Mouse (Mus musculus): ENCODE measurements around the gene Rpl37a. TPM values are rescaled to one million over a fixed set of nuclear protein-coding genes. Genes with fewer than 3 reads are reported as not detected.

The Rpl37a gene
- polyA plus RNA-seq, 1 experiment, result 3,206 TPM

- no peak overlapping the region for H3K4me3 ChIP-seq (ENCODE audit: insufficient read depth, poor library complexity, severe bottlenecking)
- H3K36me3 ChIP-seq (ENCODE audit: control insufficient read depth, insufficient read depth), result peaks cover under 1% of the 10 kb centered on the region
- no peaks in the 10 kb centered on the region for H3K79me3 ChIP-seq (ENCODE audit: low read depth)
- no peaks in the 10 kb centered on the region for H3K27me3 ChIP-seq (ENCODE audit: control insufficient read depth, insufficient read depth, insufficient read length)
- no peaks in the 10 kb centered on the region for H3K79me2 ChIP-seq (ENCODE audit: control insufficient read depth, insufficient read depth)
- no peak overlapping the region for H3ac ChIP-seq (ENCODE audit: control insufficient read depth, insufficient read length, low read depth)
- peak; percentile 27 for TF ChIP-seq FOSL1 (IDR thresholded peaks at IDR 0.05; ENCODE audit: insufficient read depth, low read length, poor library complexity, severe bottlenecking)
- TF ChIP-seq MYOG (IDR thresholded peaks at IDR 0.05; ENCODE audit: control insufficient read depth, extremely low read depth, insufficient read length), result no peak
- no peak for TF ChIP-seq CEBPB (IDR thresholded peaks at IDR 0.05; ENCODE audit: low read depth)
- TF ChIP-seq CTCF (IDR thresholded peaks at IDR 0.05; ENCODE audit: control insufficient read depth, insufficient read depth, insufficient read length), result no peak
- peak; percentile 65 for TF ChIP-seq MAX (IDR thresholded peaks at IDR 0.05)
- peak; percentile 86 for TF ChIP-seq MYOD1 (IDR thresholded peaks at IDR 0.05; ENCODE audit: control insufficient read depth, insufficient read length, low read depth)
- TF ChIP-seq USF1 (IDR thresholded peaks at IDR 0.05; ENCODE audit: low read depth), result peak; percentile 66
Observed at GRCm38 (mm10) chr1:72724354-72724753, 13.3 kb downstream of the Rpl37a start.

DNA sequence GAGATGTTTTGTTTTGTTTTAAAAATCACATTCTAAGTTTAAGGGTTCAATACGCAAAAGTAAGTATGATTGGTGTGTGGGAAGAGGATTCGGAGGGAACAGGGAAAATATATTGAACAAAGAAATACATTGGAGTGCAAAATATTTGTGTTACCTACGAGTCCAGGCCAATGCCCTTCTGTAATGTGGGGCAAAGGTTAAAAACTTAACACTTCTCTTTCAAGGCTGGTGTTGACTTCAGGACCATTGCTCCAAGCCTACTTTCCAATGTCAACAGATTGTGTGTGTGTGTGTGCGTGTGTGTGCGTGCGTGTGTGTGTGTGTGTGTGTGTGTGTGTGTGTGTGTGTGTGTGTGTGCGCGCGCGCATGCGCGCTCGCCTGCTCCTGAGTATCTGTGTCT, 14.9 kb downstream of the Rpl37a start:
- Histone ChIP-seq H3K4me3 (ENCODE audit: insufficient read depth, poor library complexity, severe bottlenecking) (no peak overlapping the region), H3K79me3 (ENCODE audit: low read depth) (no peaks in the 10 kb centered on the region), H3ac (ENCODE audit: control insufficient read depth, insufficient read length, low read depth) (no peak overlapping the region), H3K79me2 (ENCODE audit: control insufficient read depth, insufficient read depth) (no peaks in the 10 kb centered on the region), H3K27me3 (ENCODE audit: control insufficient read depth, insufficient read depth, insufficient read length) (no peaks in the 10 kb centered on the region), H3K36me3 (ENCODE audit: control insufficient read depth, insufficient read depth) (no peaks in the 10 kb centered on the region)
- no peak for TF ChIP-seq CEBPB (IDR thresholded peaks at IDR 0.05; ENCODE audit: low read depth)
- no peak for TF ChIP-seq CTCF (IDR thresholded peaks at IDR 0.05; ENCODE audit: control insufficient read depth, insufficient read depth, insufficient read length)
- no peak for TF ChIP-seq USF1 (IDR thresholded peaks at IDR 0.05; ENCODE audit: low read depth)
- no peak for TF ChIP-seq MYOD1 (IDR thresholded peaks at IDR 0.05; ENCODE audit: control insufficient read depth, insufficient read length, low read depth)

- no peak overlapping the region for H3ac ChIP-seq (ENCODE audit: control insufficient read depth, insufficient read length, low read depth)
- TF ChIP-seq MYOD1 (IDR thresholded peaks at IDR 0.05; ENCODE audit: control insufficient read depth, insufficient read length, low read depth) (no peak), MAX (IDR thresholded peaks at IDR 0.05) (no peak), USF1 (IDR thresholded peaks at IDR 0.05; ENCODE audit: low read depth) (no peak), CEBPB (IDR thresholded peaks at IDR 0.05; ENCODE audit: low read depth) (no peak), MYOG (IDR thresholded peaks at IDR 0.05; ENCODE audit: control insufficient read depth, extremely low read depth, insufficient read length) (no peak)
- no peaks in the 10 kb centered on the region for H3K79me2 ChIP-seq (ENCODE audit: control insufficient read depth, insufficient read depth)
- no peaks in the 10 kb centered on the region for H3K79me3 ChIP-seq (ENCODE audit: low read depth)
- no peaks in the 10 kb centered on the region for H3K27me3 ChIP-seq (ENCODE audit: control insufficient read depth, insufficient read depth, insufficient read length)
- H3K36me3 ChIP-seq (ENCODE audit: control insufficient read depth, insufficient read depth), result no peaks in the 10 kb centered on the region
- no peak overlapping the region for H3K4me3 ChIP-seq (ENCODE audit: insufficient read depth, poor library complexity, severe bottlenecking)
Observed at GRCm38 (mm10) chr1:72728781-72729180, 17.7 kb downstream of the Rpl37a start.

GRCm38 (mm10) chr1:72730126-72730525, 19.0 kb downstream of the Rpl37a start:
- H3K79me2 ChIP-seq (ENCODE audit: control insufficient read depth, insufficient read depth), result no peaks in the 10 kb centered on the region
- TF ChIP-seq MYOG (IDR thresholded peaks at IDR 0.05; ENCODE audit: control insufficient read depth, extremely low read depth, insufficient read length) (no peak), CEBPB (IDR thresholded peaks at IDR 0.05; ENCODE audit: low read depth) (no peak), CTCF (IDR thresholded peaks at IDR 0.05; ENCODE audit: control insufficient read depth, insufficient read depth, insufficient read length) (no peak), USF1 (IDR thresholded peaks at IDR 0.05; ENCODE audit: low read depth) (no peak), FOSL1 (IDR thresholded peaks at IDR 0.05; ENCODE audit: insufficient read depth, low read length, poor library complexity, severe bottlenecking) (no peak), MAX (IDR thresholded peaks at IDR 0.05) (no peak), MYOD1 (IDR thresholded peaks at IDR 0.05; ENCODE audit: control insufficient read depth, insufficient read length, low read depth) (no peak)

GRCm38 (mm10) chr1:72733191-72733691, 22.2 kb downstream of the Rpl37a start:
- Histone ChIP-seq H3ac (ENCODE audit: control insufficient read depth, insufficient read length, low read depth) (no peak overlapping the region), H3K79me2 (ENCODE audit: control insufficient read depth, insufficient read depth) (no peaks in the 10 kb centered on the region), H3K79me3 (ENCODE audit: low read depth) (no peaks in the 10 kb centered on the region), H3K36me3 (ENCODE audit: control insufficient read depth, insufficient read depth) (no peaks in the 10 kb centered on the region), H3K27me3 (ENCODE audit: control insufficient read depth, insufficient read depth, insufficient read length) (no peaks in the 10 kb centered on the region), H3K4me3 (ENCODE audit: insufficient read depth, poor library complexity, severe bottlenecking) (no peak overlapping the region)
- TF ChIP-seq MYOG (IDR thresholded peaks at IDR 0.05; ENCODE audit: control insufficient read depth, extremely low read depth, insufficient read length), result no peak
- TF ChIP-seq USF1 (IDR thresholded peaks at IDR 0.05; ENCODE audit: low read depth), result no peak

More at GRCm38 (mm10) chr1:72730126-72730525, 19.0 kb downstream of the Rpl37a start:
- H3ac ChIP-seq (ENCODE audit: control insufficient read depth, insufficient read length, low read depth), result no peak overlapping the region
- no peaks in the 10 kb centered on the region for H3K27me3 ChIP-seq (ENCODE audit: control insufficient read depth, insufficient read depth, insufficient read length)
- no peaks in the 10 kb centered on the region for H3K36me3 ChIP-seq (ENCODE audit: control insufficient read depth, insufficient read depth)
- no peak overlapping the region for H3K4me3 ChIP-seq (ENCODE audit: insufficient read depth, poor library complexity, severe bottlenecking)
- no peaks in the 10 kb centered on the region for H3K79me3 ChIP-seq (ENCODE audit: low read depth)

DNA sequence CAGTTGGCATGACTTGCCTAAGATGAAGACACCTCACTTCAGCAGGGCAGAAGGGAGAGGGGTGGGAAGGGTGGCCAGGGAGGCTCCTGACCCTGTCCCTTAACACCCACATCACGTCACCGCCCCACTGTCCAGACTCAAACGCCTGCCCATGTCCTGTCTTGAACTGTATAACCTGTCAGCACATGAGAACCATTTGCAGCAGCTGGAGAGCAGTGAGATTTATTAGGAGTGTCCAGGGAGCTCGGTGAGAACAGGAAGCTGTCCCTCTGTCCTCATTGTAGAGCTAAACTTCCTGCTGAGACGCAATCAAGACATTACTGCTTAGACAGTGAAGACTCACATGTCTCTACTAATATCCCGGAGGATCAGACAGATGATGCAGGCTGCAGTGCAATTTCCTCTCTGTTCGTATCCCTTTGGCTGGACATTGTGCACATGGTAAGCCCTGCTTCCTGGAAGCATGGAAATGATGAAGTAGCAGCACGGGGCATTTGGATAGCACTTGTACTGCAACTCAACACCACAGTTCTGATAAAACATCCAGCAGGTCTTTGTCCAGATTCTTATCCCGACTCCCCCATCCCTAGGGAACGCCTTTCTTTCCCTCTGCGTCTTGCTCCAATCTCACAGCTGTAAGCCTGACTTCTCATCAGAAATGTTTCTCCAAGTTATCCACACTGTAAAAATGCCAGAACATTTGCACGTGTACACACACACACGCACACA, 25.5 kb downstream of the Rpl37a start:
- no peak overlapping the region for H3ac ChIP-seq (ENCODE audit: control insufficient read depth, insufficient read length, low read depth)
- H3K4me3 ChIP-seq (ENCODE audit: insufficient read depth, poor library complexity, severe bottlenecking), result no peak overlapping the region
- no peaks in the 10 kb centered on the region for H3K79me3 ChIP-seq (ENCODE audit: low read depth)
- H3K79me2 ChIP-seq (ENCODE audit: control insufficient read depth, insufficient read depth), result no peaks in the 10 kb centered on the region
- no peaks in the 10 kb centered on the region for H3K36me3 ChIP-seq (ENCODE audit: control insufficient read depth, insufficient read depth)
- no peaks in the 10 kb centered on the region for H3K27me3 ChIP-seq (ENCODE audit: control insufficient read depth, insufficient read depth, insufficient read length)
- TF ChIP-seq MYOD1 (IDR thresholded peaks at IDR 0.05; ENCODE audit: control insufficient read depth, insufficient read length, low read depth), result peak; percentile 59
- TF ChIP-seq MYOG (IDR thresholded peaks at IDR 0.05; ENCODE audit: control insufficient read depth, extremely low read depth, insufficient read length), result no peak

All from C2C12 (cell line).